Mouse (Mus musculus): ENCODE measurements around the gene Tex26.

The Tex26 gene

DNA sequence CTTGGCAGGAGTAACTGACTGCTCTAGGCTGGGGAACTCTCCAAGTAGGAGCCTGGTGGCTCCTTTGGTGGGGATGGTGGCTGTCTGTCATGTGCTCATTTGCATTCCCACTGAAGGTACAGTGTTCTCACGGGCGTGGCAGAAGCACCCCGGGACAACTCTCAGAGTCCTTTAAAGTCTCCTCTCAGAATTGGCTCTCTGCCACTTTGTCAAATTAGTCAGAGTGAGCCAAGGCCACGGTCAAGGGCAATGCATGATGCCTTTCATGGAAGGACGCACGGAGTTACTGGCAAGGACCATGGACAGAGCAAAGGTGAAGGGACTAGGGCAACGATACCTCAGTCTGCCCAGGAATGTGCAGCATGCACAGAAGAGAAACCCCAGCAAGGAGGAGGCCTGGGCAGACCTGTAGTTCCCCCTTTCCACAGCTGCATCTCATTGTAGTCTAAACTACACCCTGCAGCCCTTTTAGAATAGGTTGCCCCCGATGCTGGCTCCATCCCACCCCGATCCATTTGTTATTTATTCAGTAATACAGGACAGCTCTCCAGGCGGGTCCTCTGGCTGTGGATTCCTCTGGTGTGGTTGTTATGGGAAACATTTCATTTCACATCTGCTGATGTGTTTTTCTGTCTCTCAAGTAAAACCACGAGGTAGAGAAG lies 49.0 kb downstream of the Tex26 start:
- DNase-seq (ENCODE audit: low spot score in 2 of 2): no peak

DNA sequence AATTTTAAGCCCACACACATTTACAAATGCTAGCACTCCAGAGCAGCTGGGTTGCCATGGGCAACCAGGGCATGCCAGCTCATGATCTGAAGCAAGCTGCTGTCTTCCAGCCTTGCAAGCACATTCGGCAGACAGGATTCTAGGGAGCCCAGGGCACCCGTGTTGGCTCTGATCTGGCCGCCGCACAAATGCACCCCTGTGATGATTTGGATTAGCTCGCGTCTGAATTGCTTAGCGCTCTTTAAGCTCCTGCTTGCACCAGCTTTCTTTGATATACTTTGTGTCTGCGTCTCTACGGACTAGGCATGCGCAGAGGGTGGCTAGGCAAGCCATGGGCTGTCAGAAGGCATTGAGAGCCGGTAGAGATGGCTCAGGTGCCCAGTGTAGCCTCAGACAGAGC lies 49.7 kb downstream of the Tex26 start:
- DNase-seq (ENCODE audit: low spot score in 2 of 2): no peak

DNA sequence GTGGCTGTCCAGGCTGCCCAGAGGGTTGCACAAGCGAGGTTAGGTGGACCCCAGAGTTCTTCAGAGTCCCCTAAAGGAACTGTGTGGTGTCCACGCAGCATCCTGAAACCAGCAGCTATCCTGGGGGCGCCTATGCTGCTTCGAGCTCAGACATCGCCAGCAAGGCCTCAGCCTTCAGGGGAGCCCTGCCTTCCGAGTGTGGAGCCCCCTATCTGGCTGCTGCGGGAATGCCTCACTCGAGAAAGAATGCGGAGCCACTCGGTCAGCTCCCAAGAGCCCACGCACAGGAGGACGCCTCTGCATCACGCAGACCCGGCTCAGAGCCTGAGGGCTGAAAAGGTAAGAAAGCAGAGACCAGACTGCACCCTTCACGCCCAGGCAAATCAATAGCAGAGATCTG lies 50.8 kb downstream of the Tex26 start:
- no peak for DNase-seq (ENCODE audit: low spot score in 2 of 2)

DNA sequence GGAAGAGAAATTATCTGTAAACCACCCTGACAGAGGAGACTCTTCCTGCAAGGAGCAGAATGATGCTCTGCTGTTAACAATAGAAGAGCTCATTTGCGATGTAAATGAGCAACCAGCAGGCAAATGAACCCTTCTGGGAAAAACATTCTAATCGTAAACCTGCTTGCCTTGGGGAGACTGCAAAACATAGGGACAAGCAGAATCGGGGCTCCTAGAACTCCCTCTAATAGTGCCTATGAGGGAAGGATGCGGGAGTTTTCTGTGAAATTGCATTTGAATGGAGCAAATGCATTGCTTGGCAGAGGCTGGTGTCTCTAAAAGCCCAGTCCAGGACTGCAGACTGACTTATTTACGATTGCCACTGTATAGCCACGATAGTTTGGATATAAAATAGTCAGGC lies 56.2 kb downstream of the Tex26 start:
- DNase-seq (ENCODE audit: low spot score in 2 of 2): no peak

DNA sequence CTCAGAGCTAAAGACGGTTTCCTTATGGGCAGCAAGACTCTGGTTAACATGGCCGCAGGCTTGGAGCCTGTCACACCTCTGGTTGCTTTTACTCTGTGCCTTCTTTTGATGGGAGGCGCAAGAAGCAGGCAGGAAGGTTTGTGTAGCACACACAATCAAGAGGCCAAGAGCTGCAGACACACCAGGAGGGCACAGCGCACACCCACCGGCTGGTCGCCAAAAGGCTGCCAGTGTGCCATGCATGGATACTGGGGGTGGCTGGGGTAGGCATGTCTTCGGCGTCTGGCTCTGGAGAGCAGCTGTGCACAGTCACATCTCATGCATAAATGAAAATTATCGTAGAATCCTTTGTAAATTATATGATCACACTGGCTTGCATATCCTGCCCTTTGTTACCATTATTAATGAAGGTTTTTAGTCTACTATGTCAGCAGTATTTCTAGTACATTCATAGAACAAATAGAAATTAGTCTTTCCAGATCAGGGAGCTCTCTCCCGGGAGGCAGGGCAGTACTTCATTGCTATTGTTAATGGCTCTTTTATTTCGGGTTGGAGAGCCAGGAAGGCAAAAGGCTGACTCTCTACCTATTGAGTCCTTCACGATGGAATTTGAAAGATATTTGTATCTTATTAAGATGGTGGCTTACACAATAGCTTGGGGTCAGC lies 57.1 kb downstream of the Tex26 start:
- DNase-seq (ENCODE audit: low spot score in 2 of 2): no peak

DNA sequence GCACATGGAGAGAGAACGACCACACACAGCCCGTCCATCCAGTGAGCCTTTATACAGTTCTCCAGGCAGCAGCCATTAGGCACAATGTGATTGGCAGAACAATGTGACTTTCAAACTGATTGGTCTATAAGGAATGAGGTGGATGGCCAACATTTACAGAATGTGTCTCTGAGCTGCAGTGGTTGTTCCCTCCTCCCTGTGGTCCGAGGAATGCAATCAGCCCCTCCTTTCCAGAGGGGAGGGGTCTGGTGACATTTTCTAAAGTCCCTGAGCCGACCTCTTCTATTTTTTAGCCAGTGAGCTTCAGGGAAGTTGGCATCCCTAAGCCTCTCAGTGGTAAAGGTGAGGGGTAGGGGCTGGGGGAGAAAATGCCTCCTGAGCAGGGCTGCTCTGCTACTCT lies 60.5 kb downstream of the Tex26 start:
- DNase-seq (ENCODE audit: low spot score in 2 of 2): no peak

DNA sequence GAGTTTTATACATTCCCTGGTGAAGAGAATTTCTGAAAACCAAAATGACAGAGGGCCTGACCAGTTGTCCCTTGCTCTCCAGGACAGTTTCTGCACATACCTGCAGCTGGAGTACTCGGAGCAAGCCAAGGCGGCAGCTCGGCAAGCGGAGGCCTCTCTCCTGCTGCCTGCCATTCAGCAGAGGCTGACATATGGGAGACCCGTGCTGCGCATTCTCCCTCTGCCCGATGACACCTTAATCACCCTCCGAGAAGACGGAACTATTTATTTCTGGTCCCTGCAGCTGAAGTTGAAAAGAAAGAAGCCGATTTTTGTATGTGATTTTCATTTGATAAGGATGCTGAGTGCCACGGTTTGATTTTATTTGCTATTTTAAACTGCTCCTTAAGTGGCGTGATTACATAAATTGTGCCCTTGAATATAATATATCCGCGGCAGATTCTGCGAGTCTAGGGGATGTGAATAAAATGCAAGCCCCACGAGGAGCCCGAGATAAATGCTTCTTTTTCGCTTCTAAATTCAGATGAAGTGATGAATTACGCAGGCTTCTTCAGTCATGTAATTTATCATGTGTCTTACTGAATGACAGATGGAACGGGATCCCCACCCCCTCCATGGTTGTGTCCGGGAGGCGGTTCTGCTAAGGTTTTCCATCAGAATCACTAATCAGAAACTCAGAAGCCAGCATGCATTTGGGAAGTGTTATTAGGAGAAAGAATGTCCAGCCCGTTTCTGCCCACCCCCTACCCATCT lies 64.1 kb downstream of the Tex26 start:
- DNase-seq (ENCODE audit: low spot score in 2 of 2): no peak

DNA sequence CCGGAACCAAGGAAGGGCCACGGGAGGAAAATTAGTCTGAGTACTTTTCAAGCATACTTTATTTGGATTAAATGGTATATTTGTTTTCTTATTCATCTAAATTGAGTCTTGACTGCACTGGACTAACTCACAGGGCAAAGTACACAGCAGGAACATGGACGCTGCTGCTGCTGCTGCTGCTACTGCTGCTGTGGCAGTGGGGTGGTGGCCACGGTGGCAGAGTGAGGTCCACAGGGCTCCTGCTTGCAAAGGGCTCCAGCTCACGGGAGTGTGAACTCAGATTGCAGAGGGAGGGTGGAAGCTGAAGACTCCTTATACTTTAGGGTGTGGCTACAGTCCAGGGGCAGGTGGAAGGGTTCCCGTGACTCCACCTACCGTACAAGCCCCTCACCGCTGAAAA lies 65.5 kb downstream of the Tex26 start:
- no peak for DNase-seq (ENCODE audit: low spot score in 2 of 2)

DNA sequence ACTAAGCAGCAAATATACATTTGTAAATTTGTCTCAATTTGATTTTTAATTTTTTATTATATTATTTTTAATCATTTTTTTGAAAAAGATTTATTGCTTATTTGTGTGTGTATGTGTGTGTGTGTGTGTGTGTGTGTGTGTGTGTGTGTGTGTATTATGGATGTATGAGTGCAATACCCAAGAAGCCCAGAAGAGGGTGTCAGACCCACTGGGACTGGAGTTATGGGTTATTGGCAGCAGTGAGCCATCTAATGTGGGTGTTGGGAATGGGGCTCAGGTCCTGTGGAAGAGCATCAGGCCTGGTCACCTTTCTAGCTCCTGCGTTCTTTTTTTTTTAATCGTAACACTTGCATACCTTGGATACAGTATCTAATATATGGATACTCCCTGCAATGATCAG lies 66.6 kb downstream of the Tex26 start:
- no peak for DNase-seq (ENCODE audit: low spot score in 2 of 2)

DNA sequence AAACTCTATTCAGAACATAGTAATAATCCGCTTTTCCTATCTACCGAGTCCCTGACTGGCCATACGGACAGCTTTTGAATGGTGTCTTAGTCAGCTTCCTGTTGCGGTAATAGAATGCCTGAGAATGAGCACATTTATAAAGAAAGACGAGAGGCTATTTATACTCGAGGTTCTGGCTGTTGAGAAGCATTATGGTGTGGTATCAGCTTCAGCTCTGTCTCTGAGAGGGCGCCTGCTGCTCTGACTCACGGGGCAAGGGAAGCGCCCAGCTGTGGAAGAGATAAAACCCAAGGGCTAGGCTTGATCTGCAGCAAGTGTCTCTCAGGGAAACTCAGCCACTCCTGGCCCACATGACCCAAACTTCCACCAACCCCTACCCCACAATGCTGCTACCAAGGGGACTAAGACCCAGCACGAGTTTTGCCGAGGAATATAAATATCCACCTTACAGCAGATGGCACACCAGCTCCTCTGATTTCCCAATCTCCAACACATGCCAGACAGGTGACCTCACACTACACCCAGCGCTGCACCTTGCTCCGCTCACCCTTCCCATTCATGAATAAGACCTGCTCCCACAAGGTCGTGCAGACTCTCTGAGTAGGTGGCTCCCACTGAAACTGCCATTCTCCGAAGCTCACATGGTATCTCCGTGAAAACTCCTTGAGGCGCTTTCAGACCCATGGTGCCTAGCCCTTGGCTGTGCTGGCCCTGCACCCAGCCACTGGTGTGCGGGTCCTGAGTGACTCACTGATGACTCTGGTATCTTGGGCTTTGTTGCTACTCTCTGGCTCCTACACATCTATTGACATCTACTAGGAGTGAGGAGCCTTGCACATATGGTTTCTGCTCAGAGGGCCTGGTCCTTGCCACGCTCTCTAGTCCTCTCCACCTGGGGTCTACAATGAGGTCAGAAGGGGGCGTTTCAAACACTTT lies 68.9 kb downstream of the Tex26 start:
- no peak for DNase-seq (ENCODE audit: low spot score in 2 of 2)

DNA sequence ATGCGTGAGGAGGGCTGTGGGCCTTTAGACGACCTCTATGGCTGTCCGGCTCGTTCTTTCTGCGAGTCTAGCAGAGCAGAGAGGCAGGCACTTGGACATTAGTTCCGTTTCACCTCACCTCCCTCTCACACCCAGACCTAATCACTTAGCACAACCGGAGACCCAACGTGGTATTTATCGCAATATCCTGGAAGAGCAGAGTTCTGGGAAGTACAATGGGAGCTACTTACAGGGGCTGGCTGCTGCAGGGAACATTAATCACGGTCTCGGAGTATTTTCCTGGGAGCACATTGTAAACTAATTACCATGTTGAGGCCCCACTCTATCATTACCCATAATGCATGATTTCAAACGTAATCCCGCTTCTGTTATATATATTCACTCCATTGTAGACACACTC lies 70.9 kb downstream of the Tex26 start:
- DNase-seq (ENCODE audit: low spot score in 2 of 2): no peak

DNA sequence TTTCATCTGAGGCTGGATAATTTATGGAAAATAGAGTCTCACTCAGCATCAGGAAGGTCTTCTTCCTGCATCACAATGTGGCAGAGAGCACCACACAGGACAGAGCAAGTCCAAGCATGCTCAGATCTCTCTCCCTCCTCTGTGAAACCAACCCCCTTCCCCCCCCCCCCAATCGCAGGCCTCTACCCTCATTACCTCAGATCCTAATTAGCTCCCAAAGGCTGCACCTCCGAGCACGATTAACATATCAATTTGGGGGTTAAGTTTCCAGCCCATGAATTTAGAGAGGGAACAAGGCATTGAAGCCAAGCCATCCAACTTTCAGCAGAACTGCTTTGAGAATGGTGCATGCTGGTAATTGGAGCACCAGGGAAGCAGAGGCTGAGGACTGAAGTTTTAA lies 73.2 kb downstream of the Tex26 start:
- no peak for DNase-seq (ENCODE audit: low spot score in 2 of 2)

DNA sequence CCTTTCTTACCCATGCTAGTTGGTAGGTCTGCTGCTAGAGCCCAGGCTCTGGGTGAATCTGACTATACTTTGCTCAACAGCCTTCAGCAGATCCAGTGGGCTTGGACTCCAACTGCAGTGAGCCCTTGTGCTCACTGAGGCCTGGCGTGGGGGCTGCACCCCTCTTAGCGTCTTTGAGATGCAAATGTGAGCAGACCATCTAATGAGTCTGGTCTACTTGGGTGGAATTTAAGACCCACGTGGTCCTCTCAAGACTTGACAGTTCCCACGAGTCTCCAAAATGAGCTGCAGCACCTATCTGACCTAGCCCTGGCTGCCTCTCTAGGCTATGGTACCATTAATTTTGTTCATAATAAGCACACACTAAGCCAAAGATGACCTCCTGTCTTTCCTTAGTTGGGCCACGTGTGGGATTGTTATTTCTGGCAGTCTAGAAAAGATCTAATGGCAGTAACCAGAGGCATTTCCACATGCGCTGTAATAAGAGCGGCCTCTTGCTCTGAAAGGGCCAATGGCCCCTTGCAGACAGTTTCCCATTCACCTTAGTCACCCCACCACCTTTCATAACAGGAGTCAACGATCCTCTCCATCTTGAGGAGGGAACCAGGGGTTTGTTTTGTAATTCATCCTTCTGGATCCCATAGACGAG lies 74.1 kb downstream of the Tex26 start:
- DNase-seq (ENCODE audit: low spot score in 2 of 2): no peak

DNA sequence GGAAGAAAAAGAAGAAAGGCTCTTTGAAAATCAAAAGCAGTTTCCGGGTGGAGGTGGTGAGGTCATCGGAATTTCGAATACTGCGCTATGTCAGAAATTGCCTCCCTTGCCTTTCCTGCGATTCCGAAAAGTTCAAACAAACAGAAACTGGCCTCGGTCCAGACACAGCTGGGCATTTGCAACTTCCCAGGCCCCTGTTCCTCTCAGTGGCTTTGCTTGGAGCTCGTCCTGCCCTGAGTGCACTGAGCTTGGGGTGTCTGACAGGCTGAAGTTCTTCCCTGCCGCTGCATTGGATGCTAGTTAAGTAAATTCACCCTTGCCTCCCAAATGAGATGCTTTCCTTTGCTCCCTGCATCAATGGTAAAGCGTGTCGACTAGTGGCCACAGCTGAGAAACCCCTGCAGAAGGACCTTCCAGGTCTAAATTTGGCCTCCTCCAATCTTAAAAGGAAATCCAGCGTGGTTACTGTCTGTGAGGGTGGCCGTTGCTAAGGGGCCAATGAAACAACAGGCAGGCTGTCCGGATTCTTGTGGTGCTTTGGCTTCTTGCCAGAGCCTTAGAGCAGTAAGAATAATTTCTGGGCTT lies 74.7 kb downstream of the Tex26 start:
- no peak for DNase-seq (ENCODE audit: low spot score in 2 of 2)

DNA sequence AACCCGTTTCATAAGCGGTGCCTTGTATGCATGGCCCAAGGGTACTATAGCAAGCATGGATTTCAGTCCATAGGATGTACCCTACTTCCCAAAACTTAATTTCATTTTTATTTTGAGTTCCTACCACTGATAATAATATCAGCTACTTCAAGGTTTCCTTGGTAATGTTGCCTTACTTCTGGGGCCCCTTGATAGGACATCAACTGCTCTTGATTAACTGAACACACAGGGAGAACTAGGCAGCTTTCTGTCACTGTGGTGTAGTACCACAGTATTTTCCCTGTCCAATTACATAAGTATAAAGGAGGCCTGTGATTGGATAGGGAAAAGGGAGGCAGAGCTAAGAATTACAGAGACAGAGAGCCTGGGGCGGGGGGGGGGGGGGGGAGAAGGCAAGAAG lies 75.4 kb downstream of the Tex26 start:
- DNase-seq (ENCODE audit: low spot score in 2 of 2): no peak

DNA sequence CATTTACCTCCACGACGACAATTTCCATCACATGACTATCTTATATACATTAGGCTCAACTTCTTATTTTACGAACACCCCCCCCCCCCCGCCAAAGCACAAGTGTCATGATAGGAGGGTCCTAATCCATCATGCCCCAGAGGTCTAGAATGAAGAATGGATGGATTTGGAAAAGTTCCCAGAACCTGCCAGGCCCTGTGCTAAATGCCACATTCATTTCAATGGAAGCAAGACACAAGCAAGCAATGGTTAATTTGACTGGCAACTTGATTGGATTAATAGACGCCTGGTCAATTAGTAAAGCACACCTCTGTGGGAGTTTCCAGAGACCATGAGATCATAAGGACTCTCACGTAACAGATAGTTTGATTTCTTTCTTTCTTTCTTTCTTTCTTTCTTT lies 77.7 kb downstream of the Tex26 start:
- DNase-seq (ENCODE audit: low spot score in 2 of 2): no peak
